17 mouse cellular contexts compared by ENCODE assay signal in genomic region chr5:134444473-134444872, GRCm38 (mm10). TPM values are rescaled to one million over a fixed set of nuclear protein-coding genes. Genes with fewer than 3 reads are reported as not detected.
A peak's percentile ranks its signal among the peaks of the same experiment; 100 is the strongest.
DNase-seq lines count a peak whose midpoint lies in the region; ATAC-seq lines count a peak whose summit lies in the region.
"Had no signal": no experiment of that assay in that cellular context is flagged by ENCODE, and none has a peak within 500 bp of the region (broad histone marks: within the 10 kb centered on the region; RNA-seq: fewer than 3 reads in every experiment).

No protein-coding gene starts in this region.

- no peak overlapping the region for H3K4me3 ChIP-seq in kidney, embryonic 14.5 days (ENCODE audit: low read length)
- H3K4me3 ChIP-seq in embryonic facial prominence, embryonic 10.5 days = no peak overlapping the region
- no peak overlapping the region for H3K4me3 ChIP-seq in forebrain, embryonic 13.5 days
- H3K4me3 ChIP-seq: erythroblast, embryonic 14.5 days; left cerebral cortex, adult 2 months; myocyte had no signal

- peaks cover 25% of the 10 kb centered on the region for H3K4me1 ChIP-seq in kidney, embryonic 14.5 days (ENCODE audit: control insufficient read depth, insufficient read depth, low read length)
- H3K4me1 ChIP-seq in embryonic facial prominence, embryonic 10.5 days = peaks cover 29% of the 10 kb centered on the region
- peaks cover 19% of the 10 kb centered on the region for H3K4me1 ChIP-seq in forebrain, embryonic 13.5 days

- no peak overlapping the region for H3K9ac ChIP-seq in kidney, embryonic 14.5 days (ENCODE audit: low read depth, low read length)
- no peak overlapping the region for H3K9ac ChIP-seq in forebrain, embryonic 13.5 days
- H3K9ac ChIP-seq: liver, postnatal 0 days had no signal

- peak overlapping the region; percentile 73; the same call in 1 of the 2 replicates for H3K27ac ChIP-seq in kidney, embryonic 14.5 days (ENCODE audit: low read depth, low read length)
- H3K27ac ChIP-seq in embryonic facial prominence, embryonic 10.5 days (replicated peaks) = peak overlapping the region; percentile 54; the same call in 1 of the 2 replicates
- H3K27ac ChIP-seq in forebrain, embryonic 13.5 days = no peak overlapping the region
- H3K27ac ChIP-seq: left cerebral cortex, adult 2 months had no signal

- peaks cover 6% of the 10 kb centered on the region; the same call in 1 of the 2 replicates for H3K9me3 ChIP-seq in kidney, embryonic 14.5 days (ENCODE audit: control insufficient read depth, low read length)
- peaks cover 22% of the 10 kb centered on the region for H3K9me3 ChIP-seq in embryonic facial prominence, embryonic 10.5 days
- peaks cover 12% of the 10 kb centered on the region for H3K9me3 ChIP-seq in forebrain, embryonic 13.5 days (replicated peaks)

- H3K36me3 ChIP-seq in kidney, embryonic 14.5 days (ENCODE audit: control insufficient read depth, insufficient read depth, low read length) = peaks cover 7% of the 10 kb centered on the region; the same call in 1 of the 2 replicates
- peaks cover 91% of the 10 kb centered on the region for H3K36me3 ChIP-seq in embryonic facial prominence, embryonic 10.5 days (replicated peaks)
- peaks cover 59% of the 10 kb centered on the region for H3K36me3 ChIP-seq in forebrain, embryonic 13.5 days (ENCODE audit: poor library complexity, severe bottlenecking)

- no peaks in the 10 kb centered on the region for H3K27me3 ChIP-seq in kidney, embryonic 14.5 days (ENCODE audit: control insufficient read depth, insufficient read depth, low read length)
- no peaks in the 10 kb centered on the region for H3K27me3 ChIP-seq in embryonic facial prominence, embryonic 10.5 days (replicated peaks; ENCODE audit: low read depth, poor library complexity, severe bottlenecking)
- H3K27me3 ChIP-seq in forebrain, embryonic 13.5 days = no peaks in the 10 kb centered on the region

- WGBS in kidney, embryonic 14.5 days = 90% methylated on average over 7 of the region's 7 CpGs
- 93% methylated on average over 7 of the region's 7 CpGs for WGBS in embryonic facial prominence, embryonic 10.5 days
- WGBS in forebrain, embryonic 13.5 days = 97% methylated on average over 7 of the region's 7 CpGs

- DNase-seq in kidney, adult 8-10 months = no peak
- DNase-seq in embryonic facial prominence, embryonic 10.5 days (ENCODE audit: low spot score) = no peak
- DNase-seq in adipocyte (ENCODE audit: low spot score) = no peak
- DNase-seq in frontal cortex, adult 2 months (ENCODE audit: extremely low spot score in 1 of 2, low spot score in 1 of 2) = no peak
- DNase-seq: adrenal gland, postnatal 25 days; cerebellum, adult 18-20 months; gastrocnemius, postnatal 10 days; kidney, adult 18-20 months; liver, postnatal 0 days; right cerebral cortex, adult 18-20 months had no signal

- ATAC-seq in kidney, embryonic 14.5 days (ENCODE audit: low FRiP score, low TSS enrichment) = no peak
- ATAC-seq in CD4-positive, CD25-positive, alpha-beta regulatory T cell, adult 4 months = peak; percentile 81
- peak; percentile 17; the same call in 1 of the 2 replicates for ATAC-seq in neutrophil, adult 5-6 weeks (ENCODE audit: extremely low read depth, insufficient number of reproducible peaks, low FRiP score, poor library complexity, severe bottlenecking)
- ATAC-seq in forebrain, embryonic 13.5 days = no peak
- ATAC-seq: liver, postnatal 0 days had no signal

- H3K4me2 ChIP-seq in kidney, embryonic 14.5 days (replicated peaks; ENCODE audit: low read depth, low read length) = no peak overlapping the region
- no peak overlapping the region for H3K4me2 ChIP-seq in forebrain, embryonic 13.5 days

RNA-seq across cellular contexts. Expression of gene Gtf2ird1, which starts 12.0 kb away (rescaled TPM):
- polyA plus RNA-seq in kidney, embryonic 14.5 days (2014; fragmentation: Nextera tagmentation; extraction: Ambion mirVana) = 60.9 and 84.8 TPM in 2 replicates
- polyA plus RNA-seq in CD4-positive, CD25-positive, alpha-beta regulatory T cell, adult 4 months (2017; shearing (Covaris generic)) = 1 to 10 TPM; 6.0 to 8.0 TPM
- 114 and 122 TPM in 2 replicates for polyA plus RNA-seq in embryonic facial prominence, embryonic 10.5 days (2016; fragmentation: Nextera tagmentation; extraction: Ambion mirVana)
- not detected in 2 replicates for total RNA-seq in neutrophil, adult 5-6 weeks (2017)
- polyA plus RNA-seq in forebrain, embryonic 13.5 days (2015; fragmentation: Nextera tagmentation; extraction: Ambion mirVana) = 72.9 and 80.2 TPM in 2 replicates
- polyA plus RNA-seq in frontal cortex, adult 2 months (2012; rRNA removed) = 43.3 and 44.4 TPM in 2 replicates

Comparison
In these comparisons a context has a peak if more than half of its experiments do, and no peak if none do; other contexts are left out.
1. ATAC-seq: peak in CD4-positive, CD25-positive, alpha-beta regulatory T cell, adult 4 months (single experiment) and neutrophil, adult 5-6 weeks (single experiment); none in kidney, embryonic 14.5 days (single experiment) and forebrain, embryonic 13.5 days (single experiment).